Mouse (Mus musculus): ENCODE data around the gene Amigo2. TPM values are rescaled to one million over a fixed set of nuclear protein-coding genes. Genes with fewer than 3 reads are reported as not detected.
A peak's percentile ranks its signal among the peaks of the same experiment; 100 is the strongest.

The Amigo2 gene
- polyA plus RNA-seq, 1 experiment from 2014 or later = 3.4 TPM

- no peaks in the 10 kb centered on the region for H3K9me3 ChIP-seq (replicated peaks; ENCODE audit: control insufficient read depth, low read length)
- H3K4me1 ChIP-seq (ENCODE audit: control insufficient read depth, insufficient read depth, low read length) = 0 out of 2 replicates have a peak, but pooled peaks cover 6% of the 10 kb centered on the region
- peak overlapping the region; percentile 90 for H3K9ac ChIP-seq (ENCODE audit: low read depth, low read length)
- peak overlapping the region; percentile 62; the same call in 1 of the 2 replicates for H3K27ac ChIP-seq (ENCODE audit: low read depth, low read length)
- peak overlapping the region; percentile 94 for H3K4me2 ChIP-seq
- no peaks in the 10 kb centered on the region for H3K36me3 ChIP-seq (ENCODE audit: control insufficient read depth, insufficient read depth, low read length)
- ATAC-seq (replicated peaks; ENCODE audit: insufficient number of reproducible peaks, low FRiP score, low TSS enrichment) = no peak
- 3% methylated on average over 14 of the region's 14 CpGs for whole genome bisulfite sequencing (ENCODE audit: insufficient replicate concordance)
- H3K27me3 ChIP-seq (ENCODE audit: control insufficient read depth, insufficient read depth, low read length) = peaks cover 15% of the 10 kb centered on the region
- H3K4me3 ChIP-seq (ENCODE audit: low read depth, low read length) = peak overlapping the region; percentile 83
These were observed 689 bp upstream of the Amigo2 start for GRCm38 (mm10) chr15:97247791-97248161.

GRCm38 (mm10) chr15:97246256-97246655 lies 831 bp downstream of the Amigo2 start:
- no peak for ATAC-seq (replicated peaks; ENCODE audit: insufficient number of reproducible peaks, low FRiP score, low TSS enrichment)
- Histone ChIP-seq H3K27me3 (ENCODE audit: control insufficient read depth, insufficient read depth, low read length) (peaks cover 15% of the 10 kb centered on the region), H3K27ac (ENCODE audit: low read depth, low read length) (no peak overlapping the region), H3K4me1 (ENCODE audit: control insufficient read depth, insufficient read depth, low read length) (0 out of 2 replicates have a peak, but pooled peaks cover 6% of the 10 kb centered on the region), H3K4me3 (ENCODE audit: low read depth, low read length) (peak overlapping the region; percentile 83), H3K4me2 (peak overlapping the region; percentile 94), H3K36me3 (ENCODE audit: control insufficient read depth, insufficient read depth, low read length) (no peaks in the 10 kb centered on the region), H3K9me3 (replicated peaks; ENCODE audit: control insufficient read depth, low read length) (no peaks in the 10 kb centered on the region), H3K9ac (ENCODE audit: low read depth, low read length) (no peak overlapping the region)
- 26% methylated on average over 14 of the region's 14 CpGs for WGBS (ENCODE audit: insufficient replicate concordance)

DNA sequence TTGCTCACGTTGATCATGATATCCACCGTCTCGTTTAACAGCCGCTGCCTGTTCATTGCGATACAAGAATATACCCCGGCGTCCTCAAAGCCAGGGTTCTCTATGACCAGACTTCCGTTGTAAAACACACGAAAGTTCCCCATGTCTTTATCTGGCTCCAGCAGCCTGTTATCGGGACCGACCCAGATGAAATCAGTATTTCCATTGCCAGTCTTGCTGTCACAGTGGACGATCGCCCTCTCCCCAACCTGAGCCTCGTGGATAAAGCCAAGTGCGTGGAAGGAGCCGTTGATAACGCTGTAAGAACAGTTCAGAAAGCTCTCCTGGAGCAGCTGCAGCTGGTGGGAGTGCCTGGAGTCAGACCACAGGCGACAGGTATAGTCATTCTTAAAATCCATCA lies 1.7 kb downstream of the Amigo2 start:
- H3K4me3 ChIP-seq (ENCODE audit: low read depth, low read length) = no peak overlapping the region
- no peak overlapping the region for H3K27ac ChIP-seq (ENCODE audit: low read depth, low read length)

DNA sequence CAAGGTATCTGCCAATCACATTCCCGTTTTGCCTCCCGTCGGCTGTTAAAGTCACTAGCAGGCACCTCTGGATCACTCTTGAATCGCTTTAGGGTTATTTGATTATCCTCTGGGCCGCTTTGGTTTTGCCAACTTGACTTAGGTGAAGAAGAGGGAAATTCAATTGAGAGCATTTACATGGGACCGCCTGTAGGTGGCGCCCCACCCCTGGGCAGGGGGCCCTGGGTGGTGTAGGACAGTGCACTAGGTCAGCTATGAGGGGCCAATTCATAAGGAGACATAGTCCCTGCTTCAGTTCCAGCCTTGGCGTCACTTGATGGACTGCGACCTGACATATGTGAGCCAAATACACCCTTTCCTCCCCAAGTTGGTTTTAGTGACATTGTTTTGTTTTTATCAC lies 10.1 kb downstream of the Amigo2 start:
- WGBS (ENCODE audit: insufficient replicate concordance) = 38% methylated on average over 9 of the region's 9 CpGs
- Histone ChIP-seq H3K36me3 (ENCODE audit: control insufficient read depth, insufficient read depth, low read length) (no peaks in the 10 kb centered on the region), H3K4me1 (ENCODE audit: control insufficient read depth, insufficient read depth, low read length) (no peaks in the 10 kb centered on the region), H3K9me3 (replicated peaks; ENCODE audit: control insufficient read depth, low read length) (peaks cover 2% of the 10 kb centered on the region; the same call in 1 of the 2 replicates), H3K27me3 (ENCODE audit: control insufficient read depth, insufficient read depth, low read length) (peaks cover 2% of the 10 kb centered on the region; the same call in 1 of the 2 replicates), H3K4me2 (no peak overlapping the region), H3K27ac (ENCODE audit: low read depth, low read length) (no peak overlapping the region), H3K4me3 (ENCODE audit: low read depth, low read length) (no peak overlapping the region), H3K9ac (ENCODE audit: low read depth, low read length) (no peak overlapping the region)
- no peak for ATAC-seq (replicated peaks; ENCODE audit: insufficient number of reproducible peaks, low FRiP score, low TSS enrichment)

More for the DNA sequence above, 1.7 kb downstream of the Amigo2 start:
- H3K27me3 ChIP-seq (ENCODE audit: control insufficient read depth, insufficient read depth, low read length) = peaks cover 15% of the 10 kb centered on the region
- no peak for ATAC-seq (replicated peaks; ENCODE audit: insufficient number of reproducible peaks, low FRiP score, low TSS enrichment)
- 0 out of 2 replicates have a peak, but pooled peaks cover 6% of the 10 kb centered on the region for H3K4me1 ChIP-seq (ENCODE audit: control insufficient read depth, insufficient read depth, low read length)
- H3K4me2 ChIP-seq = peak overlapping the region; percentile 94
- 50% methylated on average over 18 of the region's 18 CpGs for WGBS (ENCODE audit: insufficient replicate concordance)
- H3K9me3 ChIP-seq (replicated peaks; ENCODE audit: control insufficient read depth, low read length) = no peaks in the 10 kb centered on the region
- no peak overlapping the region for H3K9ac ChIP-seq (ENCODE audit: low read depth, low read length)
- H3K36me3 ChIP-seq (ENCODE audit: control insufficient read depth, insufficient read depth, low read length) = no peaks in the 10 kb centered on the region

GRCm38 (mm10) chr15:97235183-97235582 lies 11.9 kb downstream of the Amigo2 start:
- no peak overlapping the region for H3K4me2 ChIP-seq
- peaks cover 8% of the 10 kb centered on the region for H3K9me3 ChIP-seq (replicated peaks; ENCODE audit: control insufficient read depth, low read length)
- WGBS (ENCODE audit: insufficient replicate concordance) = 26% methylated on average over 7 of the region's 7 CpGs
- no peak overlapping the region for H3K4me3 ChIP-seq (ENCODE audit: low read depth, low read length)
- no peak overlapping the region for H3K27ac ChIP-seq (ENCODE audit: low read depth, low read length)
- H3K4me1 ChIP-seq (ENCODE audit: control insufficient read depth, insufficient read depth, low read length) = no peaks in the 10 kb centered on the region
- H3K9ac ChIP-seq (ENCODE audit: low read depth, low read length) = no peak overlapping the region
- H3K36me3 ChIP-seq (ENCODE audit: control insufficient read depth, insufficient read depth, low read length) = no peaks in the 10 kb centered on the region
- no peak for ATAC-seq (replicated peaks; ENCODE audit: insufficient number of reproducible peaks, low FRiP score, low TSS enrichment)
- peaks cover 2% of the 10 kb centered on the region; the same call in 1 of the 2 replicates for H3K27me3 ChIP-seq (ENCODE audit: control insufficient read depth, insufficient read depth, low read length)

DNA sequence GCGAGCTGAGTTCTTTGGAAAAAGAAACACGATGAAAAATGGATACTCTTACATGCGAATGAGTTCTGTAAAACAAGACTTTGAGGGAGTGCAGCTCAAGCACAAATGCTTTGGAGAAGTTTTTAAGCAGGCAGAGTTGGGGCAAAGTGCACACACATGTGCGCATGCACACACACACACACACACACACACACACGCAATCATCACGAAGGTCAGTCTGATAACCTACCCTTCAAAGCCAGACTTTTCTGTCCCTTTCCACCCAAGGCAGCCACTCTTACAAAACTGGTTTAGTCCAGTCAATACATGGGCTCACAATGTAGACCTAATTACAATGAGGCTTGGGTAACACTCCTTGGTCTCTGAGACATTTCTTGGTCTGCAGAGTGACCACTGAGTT lies 13.0 kb downstream of the Amigo2 start:
- Histone ChIP-seq H3K27me3 (ENCODE audit: control insufficient read depth, insufficient read depth, low read length) (peaks cover 2% of the 10 kb centered on the region; the same call in 1 of the 2 replicates), H3K9me3 (replicated peaks; ENCODE audit: control insufficient read depth, low read length) (peaks cover 8% of the 10 kb centered on the region), H3K4me1 (ENCODE audit: control insufficient read depth, insufficient read depth, low read length) (no peaks in the 10 kb centered on the region), H3K27ac (ENCODE audit: low read depth, low read length) (no peak overlapping the region), H3K9ac (ENCODE audit: low read depth, low read length) (no peak overlapping the region), H3K36me3 (ENCODE audit: control insufficient read depth, insufficient read depth, low read length) (no peaks in the 10 kb centered on the region), H3K4me3 (ENCODE audit: low read depth, low read length) (no peak overlapping the region), H3K4me2 (no peak overlapping the region)
- 82% methylated on average over 6 of the region's 6 CpGs for WGBS (ENCODE audit: insufficient replicate concordance)
- no peak for ATAC-seq (replicated peaks; ENCODE audit: insufficient number of reproducible peaks, low FRiP score, low TSS enrichment)

GRCm38 (mm10) chr15:97229494-97230077 lies 17.5 kb downstream of the Amigo2 start:
- Histone ChIP-seq H3K36me3 (ENCODE audit: control insufficient read depth, insufficient read depth, low read length) (no peaks in the 10 kb centered on the region), H3K4me1 (ENCODE audit: control insufficient read depth, insufficient read depth, low read length) (no peaks in the 10 kb centered on the region), H3K27ac (ENCODE audit: low read depth, low read length) (no peak overlapping the region), H3K9ac (ENCODE audit: low read depth, low read length) (no peak overlapping the region), H3K27me3 (ENCODE audit: control insufficient read depth, insufficient read depth, low read length) (peaks cover 2% of the 10 kb centered on the region; the same call in 1 of the 2 replicates), H3K4me3 (ENCODE audit: low read depth, low read length) (no peak overlapping the region), H3K4me2 (no peak overlapping the region), H3K9me3 (replicated peaks; ENCODE audit: control insufficient read depth, low read length) (peaks cover 8% of the 10 kb centered on the region)
- WGBS (ENCODE audit: insufficient replicate concordance) = 79% methylated on average over 11 of the region's 11 CpGs
- no peak for ATAC-seq (replicated peaks; ENCODE audit: insufficient number of reproducible peaks, low FRiP score, low TSS enrichment)

GRCm38 (mm10) chr15:97224003-97224402 lies 23.1 kb downstream of the Amigo2 start:
- H3K27me3 ChIP-seq (ENCODE audit: control insufficient read depth, insufficient read depth, low read length) = no peaks in the 10 kb centered on the region
- no peak overlapping the region for H3K4me3 ChIP-seq (ENCODE audit: low read depth, low read length)
- H3K27ac ChIP-seq (ENCODE audit: low read depth, low read length) = no peak overlapping the region
- H3K9ac ChIP-seq (ENCODE audit: low read depth, low read length) = no peak overlapping the region
- no peak overlapping the region for H3K4me2 ChIP-seq
- 82% methylated on average over 8 of the region's 8 CpGs for WGBS (ENCODE audit: insufficient replicate concordance)
- no peaks in the 10 kb centered on the region for H3K4me1 ChIP-seq (ENCODE audit: control insufficient read depth, insufficient read depth, low read length)
- no peak for ATAC-seq (replicated peaks; ENCODE audit: insufficient number of reproducible peaks, low FRiP score, low TSS enrichment)
- H3K36me3 ChIP-seq (ENCODE audit: control insufficient read depth, insufficient read depth, low read length) = no peaks in the 10 kb centered on the region
- 0 out of 2 replicates have a peak, but pooled peaks cover 3% of the 10 kb centered on the region for H3K9me3 ChIP-seq (replicated peaks; ENCODE audit: control insufficient read depth, low read length)

DNA sequence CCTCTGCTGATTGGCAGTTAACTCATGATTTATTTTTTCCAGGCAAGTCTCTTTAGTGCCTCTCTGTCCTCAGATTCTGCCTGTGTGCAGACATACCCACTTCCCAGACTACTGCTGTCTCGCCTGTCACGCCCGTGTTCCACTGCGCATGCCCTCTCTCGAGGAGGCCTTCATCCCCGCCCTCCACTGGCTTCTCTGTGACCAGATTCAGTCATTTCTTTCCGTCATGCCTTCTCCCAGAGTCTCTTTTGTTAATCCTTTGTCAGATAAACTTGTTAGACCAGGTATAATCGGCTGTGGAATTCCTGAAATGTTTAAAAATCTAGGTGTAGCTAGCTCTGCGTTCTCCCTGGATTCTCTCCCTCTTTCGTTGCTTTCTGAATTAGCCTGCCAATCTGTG lies 23.7 kb downstream of the Amigo2 start:
- H3K4me3 ChIP-seq (ENCODE audit: low read depth, low read length) = no peak overlapping the region
- no peaks in the 10 kb centered on the region for H3K4me1 ChIP-seq (ENCODE audit: control insufficient read depth, insufficient read depth, low read length)
- H3K9me3 ChIP-seq (replicated peaks; ENCODE audit: control insufficient read depth, low read length) = 0 out of 2 replicates have a peak, but pooled peaks cover 3% of the 10 kb centered on the region
- H3K27me3 ChIP-seq (ENCODE audit: control insufficient read depth, insufficient read depth, low read length) = no peaks in the 10 kb centered on the region
- H3K9ac ChIP-seq (ENCODE audit: low read depth, low read length) = no peak overlapping the region
- H3K4me2 ChIP-seq = no peak overlapping the region
- no peaks in the 10 kb centered on the region for H3K36me3 ChIP-seq (ENCODE audit: control insufficient read depth, insufficient read depth, low read length)
- H3K27ac ChIP-seq (ENCODE audit: low read depth, low read length) = no peak overlapping the region
- 85% methylated on average over 10 of the region's 10 CpGs for WGBS (ENCODE audit: insufficient replicate concordance)
- ATAC-seq (replicated peaks; ENCODE audit: insufficient number of reproducible peaks, low FRiP score, low TSS enrichment) = no peak
